Mouse (Mus musculus) stomach, embryonic 16.5 days (tissue): ENCODE measurements at regions not wholly inside any gene's neighbourhood (a gene's known extent, or its start where the extent isn't known, plus 50 kb on each side); places are given as distances from the start of the nearest gene placed in this dataset.

Source experiments
- ATAC-seq: fragments of 200-750 bp; cut with Nextera tagmentation; 2 replicates; pipeline ENCODE4 v1.8.0; 2017; ENCODE audit warnings: moderate number of reproducible peaks, moderate TSS enrichment; ENCODE audit not compliant: insufficient read depth, low FRiP score
- H3K27ac ChIP-seq: fragments of 300-500 bp; sonication (generic); 2 replicates; pipeline ENCODE4 v1.5.1; 2014; ENCODE audit warnings: low read length
- H3K27me3 ChIP-seq: fragments of 300-500 bp; sonication (generic); 2 replicates; pipeline ENCODE4 v1.6.1; 2014; ENCODE audit warnings: low read length, control low read depth, mixed read lengths; ENCODE audit not compliant: control insufficient read depth, insufficient read depth
- H3K36me3 ChIP-seq: fragments of 300-500 bp; sonication (generic); 2 replicates; pipeline ENCODE4 v1.6.1; 2014; ENCODE audit warnings: low read length; ENCODE audit not compliant: control insufficient read depth, insufficient read depth
- H3K4me1 ChIP-seq: fragments of 300-500 bp; sonication (generic); 2 replicates; pipeline ENCODE4 v1.6.1; 2014; ENCODE audit warnings: low read length, control low read depth, mixed read lengths; ENCODE audit not compliant: control insufficient read depth, insufficient read depth
- H3K4me2 ChIP-seq: fragments of 300-500 bp; sonication (generic); 2 replicates; pipeline ENCODE4 v1.6.1; 2014; ENCODE audit warnings: low read depth, low read length, mixed read lengths
- H3K4me3 ChIP-seq: fragments of 300-500 bp; sonication (generic); replicated peaks from 2 replicates; pipeline ENCODE4 v1.5.1; 2014; ENCODE audit warnings: mild to moderate bottlenecking, low read length
- H3K9ac ChIP-seq: fragments of 300-500 bp; sonication (generic); 2 replicates; pipeline ENCODE4 v1.6.1; 2014; ENCODE audit warnings: low read length
- H3K9me3 ChIP-seq: fragments of 300-500 bp; sonication (generic); replicated peaks from 2 replicates; pipeline ENCODE4 v1.6.1; 2016; ENCODE audit warnings: low read length, control low read depth; ENCODE audit not compliant: control insufficient read depth
- WGBS: fragments of 180-500 bp; shearing (Covaris S2); extraction: QIAGEN DNeasy Blood & Tissue Kit; methylation state at CpG from one replicate; pipeline ENCODE4 v1.1.7; 2014; 5-methylcytosine and 5-hydroxymethylcytosine counted together

DNA sequence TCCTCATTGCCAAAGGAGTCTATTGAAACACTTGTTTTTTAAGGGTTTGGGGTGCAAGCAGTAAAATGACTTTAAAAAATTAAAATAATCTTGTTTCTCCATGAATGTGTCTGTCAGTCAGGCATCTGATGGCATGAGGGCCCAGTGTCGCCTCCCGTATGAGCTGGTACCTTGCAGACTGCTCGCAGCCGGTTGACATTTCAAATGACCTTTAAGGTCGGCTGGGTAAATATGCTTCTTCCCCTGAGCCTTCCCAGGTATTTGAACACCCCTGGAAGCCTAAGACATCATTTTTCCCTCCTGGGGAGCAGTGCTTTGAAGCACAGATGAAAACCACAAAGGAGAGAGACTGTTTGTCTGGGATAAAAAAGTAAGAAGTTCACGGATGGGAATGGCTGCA lies 52.2 kb upstream of the Lclat1 start:
- 55% methylated on average over 6 of the region's 6 CpGs for WGBS
- H3K4me2 ChIP-seq = no peak overlapping the region
- H3K4me1 ChIP-seq = peaks cover 26% of the 10 kb centered on the region
- H3K27ac ChIP-seq = no peak overlapping the region
- no peaks in the 10 kb centered on the region for H3K36me3 ChIP-seq
- ATAC-seq = no peak
- no peaks in the 10 kb centered on the region for H3K9me3 ChIP-seq
- H3K4me3 ChIP-seq = no peak overlapping the region
- H3K9ac ChIP-seq = no peak overlapping the region
- no peaks in the 10 kb centered on the region for H3K27me3 ChIP-seq

DNA sequence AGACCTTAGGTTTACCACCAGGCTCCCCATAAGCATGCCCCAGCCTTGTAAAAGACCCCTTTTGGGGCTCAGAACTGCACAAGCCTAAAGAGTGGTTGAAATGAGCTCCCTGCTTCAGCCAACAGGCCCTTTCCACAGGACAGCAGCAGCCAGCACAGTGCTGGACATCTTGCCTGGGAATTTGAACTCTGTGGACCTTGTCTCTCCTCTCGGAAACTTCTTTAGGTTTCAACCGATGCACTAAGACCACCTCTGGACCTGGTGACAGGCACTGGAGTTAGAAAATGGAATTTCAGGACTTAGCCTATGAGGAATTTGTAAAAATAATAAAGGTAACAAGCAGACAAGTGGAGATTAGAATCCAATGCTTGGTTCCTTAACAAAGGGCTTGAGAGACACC lies 51.2 kb upstream of the Lclat1 start:
- Histone ChIP-seq H3K9ac (no peak overlapping the region), H3K36me3 (no peaks in the 10 kb centered on the region), H3K4me3 (no peak overlapping the region), H3K4me1 (peaks cover 27% of the 10 kb centered on the region), H3K4me2 (no peak overlapping the region), H3K27ac (no peak overlapping the region), H3K9me3 (no peaks in the 10 kb centered on the region), H3K27me3 (no peaks in the 10 kb centered on the region)
- WGBS = 89% methylated on average over 2 of the region's 2 CpGs
- ATAC-seq = no peak
